Mouse (Mus musculus): Measurements from ENCODE around the gene Adam15. TPM values are rescaled to one million over a fixed set of nuclear protein-coding genes. Genes with fewer than 3 reads are reported as not detected.
A peak's percentile ranks its signal among the peaks of the same experiment; 100 is the strongest.

Adam15 gene
- polyA plus RNA-seq, 1 experiment, result 49.6 TPM

DNA sequence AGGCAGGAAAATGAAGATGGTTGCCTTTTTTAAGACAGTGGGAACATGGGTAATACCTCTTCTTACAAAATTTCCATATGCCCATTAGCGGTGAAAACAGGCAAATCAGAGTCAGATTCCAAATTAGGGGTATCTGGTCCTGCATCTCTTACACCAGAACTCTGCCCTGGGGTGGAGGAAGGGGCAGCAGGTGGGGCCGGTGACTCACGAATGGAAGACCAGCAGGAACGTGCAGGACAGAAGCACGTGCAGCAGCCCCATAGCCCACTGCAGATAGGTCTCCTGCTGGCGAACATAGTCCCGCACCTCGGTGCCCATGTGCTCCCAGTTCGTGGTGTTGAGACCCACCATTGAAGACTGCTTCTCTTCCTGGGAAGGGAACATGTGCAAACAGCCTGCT, 6.2 kb upstream of the Adam15 start:
- Histone ChIP-seq H3K4me3 (ENCODE audit: control insufficient read depth, insufficient read depth, low read length) (no peak overlapping the region), H3K4me1 (replicated peaks; ENCODE audit: control insufficient read depth, insufficient read depth, low read length) (no peaks in the 10 kb centered on the region), H3K27me3 (ENCODE audit: control insufficient read depth, insufficient read depth, low read length) (no peaks in the 10 kb centered on the region; the same call in 1 of the 2 replicates), H3K27ac (ENCODE audit: control insufficient read depth, insufficient read depth, low read length) (no peak overlapping the region), H3K36me3 (ENCODE audit: control insufficient read depth, insufficient read depth, low read length) (no peaks in the 10 kb centered on the region)
- DNase-seq, result no peak
- TF ChIP-seq CTCF (IDR thresholded peaks at IDR 0.05; ENCODE audit: borderline replicate concordance, control insufficient read depth, extremely low read depth, insufficient read depth, low read length, poor library complexity) (no peak), POLR2A (IDR thresholded peaks at IDR 0.05; ENCODE audit: control insufficient read depth, extremely low read depth, insufficient read depth, low read length, poor library complexity) (no peak)
- WGBS, result 74% methylated on average over 9 of the region's 9 CpGs

DNA sequence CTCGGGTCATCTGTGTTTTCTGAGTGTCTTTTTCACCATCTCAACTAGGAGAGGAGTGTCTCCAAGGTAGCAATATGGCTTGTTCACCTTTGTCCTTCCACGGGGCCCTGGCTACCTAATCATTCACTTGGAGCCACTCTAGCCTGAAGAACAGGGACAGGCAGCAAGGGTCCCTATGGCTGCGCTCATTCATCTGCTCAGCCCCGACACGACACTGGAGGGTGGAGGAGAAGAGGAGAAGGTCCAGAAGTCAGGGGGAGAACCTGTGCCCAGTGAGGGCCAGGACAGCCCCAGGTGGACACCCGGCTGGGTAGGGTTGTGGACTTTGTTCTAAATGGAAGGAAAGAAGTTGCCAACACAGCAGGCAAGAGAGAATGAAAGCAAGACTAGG, 5.7 kb upstream of the Adam15 start:
- WGBS, result 85% methylated on average over 6 of the region's 6 CpGs
- TF ChIP-seq POLR2A (IDR thresholded peaks at IDR 0.05; ENCODE audit: control insufficient read depth, extremely low read depth, insufficient read depth, low read length, poor library complexity) (no peak), CTCF (IDR thresholded peaks at IDR 0.05; ENCODE audit: borderline replicate concordance, control insufficient read depth, extremely low read depth, insufficient read depth, low read length, poor library complexity) (no peak)
- Histone ChIP-seq H3K4me3 (ENCODE audit: control insufficient read depth, insufficient read depth, low read length) (no peak overlapping the region), H3K27me3 (ENCODE audit: control insufficient read depth, insufficient read depth, low read length) (no peaks in the 10 kb centered on the region; the same call in 1 of the 2 replicates), H3K27ac (ENCODE audit: control insufficient read depth, insufficient read depth, low read length) (no peak overlapping the region), H3K36me3 (ENCODE audit: control insufficient read depth, insufficient read depth, low read length) (no peaks in the 10 kb centered on the region), H3K4me1 (replicated peaks; ENCODE audit: control insufficient read depth, insufficient read depth, low read length) (peaks cover 3% of the 10 kb centered on the region)
- DNase-seq, result no peak

- DNase-seq, result peak; percentile 85
- Histone ChIP-seq H3K36me3 (ENCODE audit: control insufficient read depth, insufficient read depth, low read length) (no peaks in the 10 kb centered on the region), H3K27ac (ENCODE audit: control insufficient read depth, insufficient read depth, low read length) (no peak overlapping the region), H3K27me3 (ENCODE audit: control insufficient read depth, insufficient read depth, low read length) (no peaks in the 10 kb centered on the region; the same call in 1 of the 2 replicates), H3K4me3 (ENCODE audit: control insufficient read depth, insufficient read depth, low read length) (no peak overlapping the region), H3K4me1 (replicated peaks; ENCODE audit: control insufficient read depth, insufficient read depth, low read length) (peaks cover 7% of the 10 kb centered on the region)
- 18% methylated on average over 5 of the region's 5 CpGs for WGBS
- TF ChIP-seq CTCF (IDR thresholded peaks at IDR 0.05; ENCODE audit: borderline replicate concordance, control insufficient read depth, extremely low read depth, insufficient read depth, low read length, poor library complexity) (peak; percentile 37; the same call in 1 of the 2 replicates), POLR2A (IDR thresholded peaks at IDR 0.05; ENCODE audit: control insufficient read depth, extremely low read depth, insufficient read depth, low read length, poor library complexity) (no peak)
These were observed 5.2 kb upstream of the Adam15 start for GRCm38 (mm10) chr3:89354816-89355511.

- Histone ChIP-seq H3K27me3 (ENCODE audit: control insufficient read depth, insufficient read depth, low read length) (no peaks in the 10 kb centered on the region; the same call in 1 of the 2 replicates), H3K36me3 (ENCODE audit: control insufficient read depth, insufficient read depth, low read length) (no peaks in the 10 kb centered on the region), H3K4me1 (replicated peaks; ENCODE audit: control insufficient read depth, insufficient read depth, low read length) (peaks cover 17% of the 10 kb centered on the region), H3K4me3 (ENCODE audit: control insufficient read depth, insufficient read depth, low read length) (no peak overlapping the region), H3K27ac (ENCODE audit: control insufficient read depth, insufficient read depth, low read length) (no peak overlapping the region)
- TF ChIP-seq POLR2A (IDR thresholded peaks at IDR 0.05; ENCODE audit: control insufficient read depth, extremely low read depth, insufficient read depth, low read length, poor library complexity) (no peak), CTCF (IDR thresholded peaks at IDR 0.05; ENCODE audit: borderline replicate concordance, control insufficient read depth, extremely low read depth, insufficient read depth, low read length, poor library complexity) (no peak)
- 92% methylated on average over 5 of the region's 5 CpGs for WGBS
- no peak for DNase-seq
These were observed 1.5 kb upstream of the Adam15 start for GRCm38 (mm10) chr3:89351271-89351670.

DNA sequence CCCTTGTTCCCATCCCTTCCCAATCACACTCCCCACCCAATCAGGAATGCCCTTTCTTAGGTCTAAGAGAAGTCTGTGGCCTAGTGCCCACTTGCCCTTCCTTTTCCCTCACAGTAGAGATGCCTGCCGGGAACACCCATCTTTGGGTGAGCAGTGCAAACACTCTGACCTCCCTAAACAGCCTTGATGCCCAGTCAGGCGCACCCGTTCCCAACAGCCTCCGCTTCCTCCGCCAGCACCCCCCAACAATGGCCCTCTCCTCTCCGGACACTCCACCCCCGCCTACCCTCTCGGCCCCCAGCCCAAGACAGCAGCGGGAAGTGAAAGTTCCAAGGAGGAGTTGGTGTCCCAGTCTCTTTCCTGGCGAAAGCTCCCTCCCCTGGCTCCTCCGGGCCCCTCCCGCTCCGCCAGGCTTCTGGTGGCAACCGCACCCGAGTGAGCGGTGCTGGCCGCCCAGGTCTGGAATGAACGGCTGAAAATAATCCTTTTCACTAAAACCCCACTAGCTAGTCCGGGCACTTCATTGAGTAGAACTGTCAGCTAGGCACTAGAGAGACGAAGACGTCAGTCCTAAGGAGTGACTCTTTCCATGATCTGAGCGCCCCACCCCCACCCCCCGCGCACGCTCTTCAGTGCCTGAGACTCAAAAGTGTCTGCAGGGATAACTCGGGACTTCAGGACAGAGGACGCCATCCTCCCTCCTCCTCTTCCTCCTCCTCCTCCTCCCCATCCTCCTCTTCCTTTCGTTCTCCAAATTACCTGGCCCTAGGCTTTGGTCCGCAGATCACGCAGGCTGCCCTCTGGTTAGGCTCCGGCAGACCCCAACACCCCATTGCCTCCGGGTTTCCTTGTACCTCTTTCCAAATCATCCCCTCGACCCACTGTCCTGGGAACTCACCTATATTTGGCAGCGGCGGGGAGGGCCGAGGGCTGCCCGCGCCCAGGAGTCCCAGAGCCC, 606 bp downstream of the Adam15 start:
- Histone ChIP-seq H3K27me3 (ENCODE audit: control insufficient read depth, insufficient read depth, low read length) (no peaks in the 10 kb centered on the region; the same call in 1 of the 2 replicates), H3K4me1 (replicated peaks; ENCODE audit: control insufficient read depth, insufficient read depth, low read length) (peaks cover 17% of the 10 kb centered on the region), H3K27ac (ENCODE audit: control insufficient read depth, insufficient read depth, low read length) (no peak overlapping the region), H3K36me3 (ENCODE audit: control insufficient read depth, insufficient read depth, low read length) (no peaks in the 10 kb centered on the region), H3K4me3 (ENCODE audit: control insufficient read depth, insufficient read depth, low read length) (peak overlapping the region; percentile 44)
- TF ChIP-seq CTCF (IDR thresholded peaks at IDR 0.05; ENCODE audit: borderline replicate concordance, control insufficient read depth, extremely low read depth, insufficient read depth, low read length, poor library complexity) (no peak), POLR2A (IDR thresholded peaks at IDR 0.05; ENCODE audit: control insufficient read depth, extremely low read depth, insufficient read depth, low read length, poor library complexity) (no peak)
- WGBS, result 17% methylated on average over 38 of the region's 38 CpGs
- DNase-seq, result no peak

GRCm38 (mm10) chr3:89347916-89348315, 1.9 kb downstream of the Adam15 start:
- TF ChIP-seq CTCF (IDR thresholded peaks at IDR 0.05; ENCODE audit: borderline replicate concordance, control insufficient read depth, extremely low read depth, insufficient read depth, low read length, poor library complexity), result no peak
- no peak for TF ChIP-seq POLR2A (IDR thresholded peaks at IDR 0.05; ENCODE audit: control insufficient read depth, extremely low read depth, insufficient read depth, low read length, poor library complexity)
- peaks cover 17% of the 10 kb centered on the region for H3K4me1 ChIP-seq (replicated peaks; ENCODE audit: control insufficient read depth, insufficient read depth, low read length)
- no peak overlapping the region for H3K4me3 ChIP-seq (ENCODE audit: control insufficient read depth, insufficient read depth, low read length)
- no peak overlapping the region for H3K27ac ChIP-seq (ENCODE audit: control insufficient read depth, insufficient read depth, low read length)
- WGBS, result 50% methylated on average over 1 of the region's 1 CpGs
- no peaks in the 10 kb centered on the region; the same call in 1 of the 2 replicates for H3K27me3 ChIP-seq (ENCODE audit: control insufficient read depth, insufficient read depth, low read length)
- H3K36me3 ChIP-seq (ENCODE audit: control insufficient read depth, insufficient read depth, low read length), result no peaks in the 10 kb centered on the region
- DNase-seq, result no peak

Data from thymus, adult 2 months (tissue).